Mouse (Mus musculus): ENCODE results near the gene Tiam2. TPM values are rescaled to one million over a fixed set of nuclear protein-coding genes. Genes with fewer than 3 reads are reported as not detected.
"Not testable (repeated sequence)": the region's sequence is repeated elsewhere in the genome, so short reads cannot be mapped to it uniquely, and the experiment has no call there.

Gene Tiam2
- polyA plus RNA-seq, 1 experiment from 2014 or later: 4.1 TPM

GRCm38 (mm10) chr17:3347800-3348199, 21.4 kb downstream of the Tiam2 start:
- Histone ChIP-seq H3K36me3 (replicated peaks) (no peaks in the 10 kb centered on the region), H3K4me3 (no peak overlapping the region), H3K27ac (no peak overlapping the region), H3K27me3 (replicated peaks) (no peaks in the 10 kb centered on the region), H3K4me2 (no peak overlapping the region), H3K4me1 (peaks cover 12% of the 10 kb centered on the region), H3K9me3 (no peaks in the 10 kb centered on the region), H3K9ac (no peak overlapping the region)
- WGBS: 91% methylated on average over 2 of the region's 2 CpGs
- no peak for ATAC-seq (replicated peaks)

- no peak overlapping the region for H3K27ac ChIP-seq
- H3K9me3 ChIP-seq: no peaks in the 10 kb centered on the region
- H3K9ac ChIP-seq: no peak overlapping the region
- no peaks in the 10 kb centered on the region for H3K27me3 ChIP-seq (replicated peaks)
- ATAC-seq (replicated peaks): no peak
- WGBS: 85% methylated on average over 5 of the region's 5 CpGs
- H3K4me2 ChIP-seq: no peak overlapping the region
- H3K4me3 ChIP-seq: no peak overlapping the region
- peaks cover 12% of the 10 kb centered on the region for H3K4me1 ChIP-seq
- no peaks in the 10 kb centered on the region for H3K36me3 ChIP-seq (replicated peaks)
These were observed 23.0 kb downstream of the Tiam2 start for GRCm38 (mm10) chr17:3349331-3349730.

GRCm38 (mm10) chr17:3349939-3350338, 23.6 kb downstream of the Tiam2 start:
- Histone ChIP-seq H3K4me2 (no peak overlapping the region), H3K27ac (no peak overlapping the region), H3K4me3 (no peak overlapping the region), H3K27me3 (replicated peaks) (no peaks in the 10 kb centered on the region), H3K36me3 (replicated peaks) (no peaks in the 10 kb centered on the region), H3K9ac (no peak overlapping the region), H3K9me3 (no peaks in the 10 kb centered on the region), H3K4me1 (peaks cover 6% of the 10 kb centered on the region)
- no peak for ATAC-seq (replicated peaks)
- 81% methylated on average over 12 of the region's 12 CpGs for WGBS

GRCm38 (mm10) chr17:3350405-3350804, 24.0 kb downstream of the Tiam2 start:
- Histone ChIP-seq H3K36me3 (replicated peaks) (no peaks in the 10 kb centered on the region), H3K27ac (no peak overlapping the region), H3K4me1 (0 out of 2 replicates have a peak, but pooled peaks cover 2% of the 10 kb centered on the region), H3K9ac (no peak overlapping the region), H3K4me3 (no peak overlapping the region), H3K4me2 (no peak overlapping the region), H3K9me3 (no peaks in the 10 kb centered on the region), H3K27me3 (replicated peaks) (no peaks in the 10 kb centered on the region)
- 82% methylated on average over 4 of the region's 4 CpGs for whole genome bisulfite sequencing
- ATAC-seq (replicated peaks): no peak

- Histone ChIP-seq H3K4me3 (no peak overlapping the region), H3K4me2 (no peak overlapping the region), H3K9me3 (no peaks in the 10 kb centered on the region), H3K27me3 (replicated peaks) (no peaks in the 10 kb centered on the region), H3K9ac (no peak overlapping the region), H3K36me3 (replicated peaks) (no peaks in the 10 kb centered on the region), H3K4me1 (no peaks in the 10 kb centered on the region), H3K27ac (no peak overlapping the region)
- 56% methylated on average over 4 of the region's 4 CpGs for WGBS
- no peak for ATAC-seq (replicated peaks)
These were observed 25.3 kb downstream of the Tiam2 start for GRCm38 (mm10) chr17:3351668-3352067.

- not testable (repeated sequence) for H3K4me3 ChIP-seq; H3K9me3 ChIP-seq; H3K9ac ChIP-seq; H3K27ac ChIP-seq; H3K4me1 ChIP-seq; H3K36me3 ChIP-seq (replicated peaks); ATAC-seq (replicated peaks); H3K27me3 ChIP-seq (replicated peaks); H3K4me2 ChIP-seq
- WGBS: 96% methylated on average over 10 of the region's 10 CpGs
These were observed 26.8 kb downstream of the Tiam2 start for GRCm38 (mm10) chr17:3353141-3353540.

GRCm38 (mm10) chr17:3354856-3355255, 28.5 kb downstream of the Tiam2 start:
- H3K4me2 ChIP-seq: no peak overlapping the region
- H3K27me3 ChIP-seq (replicated peaks): no peaks in the 10 kb centered on the region
- ATAC-seq (replicated peaks): no peak
- H3K4me1 ChIP-seq: no peaks in the 10 kb centered on the region
- no peaks in the 10 kb centered on the region for H3K9me3 ChIP-seq
- H3K9ac ChIP-seq: no peak overlapping the region
- H3K4me3 ChIP-seq: no peak overlapping the region
- H3K27ac ChIP-seq: no peak overlapping the region
- 63% methylated on average over 3 of the region's 3 CpGs for WGBS
- no peaks in the 10 kb centered on the region for H3K36me3 ChIP-seq (replicated peaks)

GRCm38 (mm10) chr17:3356633-3357365, 30.4 kb downstream of the Tiam2 start:
- H3K4me2 ChIP-seq: no peak overlapping the region
- H3K4me3 ChIP-seq: no peak overlapping the region
- H3K27me3 ChIP-seq (replicated peaks): no peaks in the 10 kb centered on the region
- H3K4me1 ChIP-seq: no peaks in the 10 kb centered on the region
- no peak overlapping the region for H3K9ac ChIP-seq
- ATAC-seq (replicated peaks): no peak
- H3K36me3 ChIP-seq (replicated peaks): no peaks in the 10 kb centered on the region
- 75% methylated on average over 8 of the region's 8 CpGs for WGBS
- no peak overlapping the region for H3K27ac ChIP-seq
- H3K9me3 ChIP-seq: no peaks in the 10 kb centered on the region

GRCm38 (mm10) chr17:3360236-3360635, 33.9 kb downstream of the Tiam2 start:
- no peak overlapping the region for H3K9ac ChIP-seq
- H3K27me3 ChIP-seq (replicated peaks): no peaks in the 10 kb centered on the region
- H3K36me3 ChIP-seq (replicated peaks): no peaks in the 10 kb centered on the region
- no peak for ATAC-seq (replicated peaks)
- no peak overlapping the region for H3K4me3 ChIP-seq
- no peaks in the 10 kb centered on the region for H3K9me3 ChIP-seq
- WGBS: 24% methylated on average over 1 of the region's 1 CpGs
- no peak overlapping the region for H3K4me2 ChIP-seq
- no peaks in the 10 kb centered on the region for H3K4me1 ChIP-seq
- no peak overlapping the region for H3K27ac ChIP-seq

- H3K27ac ChIP-seq: no peak overlapping the region
- ATAC-seq (replicated peaks): no peak
- no peaks in the 10 kb centered on the region for H3K27me3 ChIP-seq (replicated peaks)
- no peak overlapping the region for H3K9ac ChIP-seq
- H3K9me3 ChIP-seq: no peaks in the 10 kb centered on the region
- no peak overlapping the region for H3K4me2 ChIP-seq
- no peaks in the 10 kb centered on the region for H3K36me3 ChIP-seq (replicated peaks)
- H3K4me3 ChIP-seq: no peak overlapping the region
- H3K4me1 ChIP-seq: no peaks in the 10 kb centered on the region
- 90% methylated on average over 2 of the region's 2 CpGs for WGBS
These were observed 35.4 kb downstream of the Tiam2 start for GRCm38 (mm10) chr17:3361751-3362150.

GRCm38 (mm10) chr17:3363216-3363615, 36.8 kb downstream of the Tiam2 start:
- 63% methylated on average over 2 of the region's 2 CpGs for WGBS
- Histone ChIP-seq H3K9me3 (no peaks in the 10 kb centered on the region), H3K4me2 (no peak overlapping the region), H3K27ac (no peak overlapping the region), H3K4me1 (no peaks in the 10 kb centered on the region), H3K9ac (no peak overlapping the region), H3K27me3 (replicated peaks) (no peaks in the 10 kb centered on the region), H3K4me3 (no peak overlapping the region), H3K36me3 (replicated peaks) (no peaks in the 10 kb centered on the region)
- ATAC-seq (replicated peaks): no peak

- Histone ChIP-seq H3K27me3 (replicated peaks) (no peaks in the 10 kb centered on the region), H3K27ac (no peak overlapping the region), H3K9ac (no peak overlapping the region), H3K36me3 (replicated peaks) (no peaks in the 10 kb centered on the region), H3K9me3 (no peaks in the 10 kb centered on the region), H3K4me2 (no peak overlapping the region), H3K4me3 (no peak overlapping the region), H3K4me1 (no peaks in the 10 kb centered on the region)
- no peak for ATAC-seq (replicated peaks)
- WGBS: 84% methylated on average over 3 of the region's 3 CpGs
These were observed 40.4 kb downstream of the Tiam2 start for GRCm38 (mm10) chr17:3366741-3367140.

- Histone ChIP-seq H3K27ac (no peak overlapping the region), H3K4me1 (no peaks in the 10 kb centered on the region), H3K36me3 (replicated peaks) (no peaks in the 10 kb centered on the region), H3K9me3 (no peaks in the 10 kb centered on the region), H3K9ac (no peak overlapping the region), H3K4me3 (no peak overlapping the region), H3K4me2 (no peak overlapping the region), H3K27me3 (replicated peaks) (no peaks in the 10 kb centered on the region)
- no peak for ATAC-seq (replicated peaks)
- 90% methylated on average over 1 of the region's 1 CpGs for WGBS
These were observed 42.0 kb downstream of the Tiam2 start for GRCm38 (mm10) chr17:3368386-3368785.
